Mouse (Mus musculus) liver, adult 2 months (tissue): ENCODE measurements around the gene Arx. TPM values are rescaled to one million over a fixed set of nuclear protein-coding genes. Genes with fewer than 3 reads are reported as not detected.

Source experiments
- DNase-seq: peaks from one replicate; pipeline ENCODE4 v3.0.0-alpha.2; 2011; ENCODE audit warnings: low read depth, low spot score; ENCODE audit errors: extremely low read depth
- H3K27ac ChIP-seq: fragments of 200-500 bp; replicated peaks from 2 replicates; pipeline ENCODE4 v1.5.1; 2012; ENCODE audit warnings: low read depth, mild to moderate bottlenecking, control low read depth, inconsistent platforms, low read length; ENCODE audit not compliant: insufficient read depth
- H3K27me3 ChIP-seq: fragments of 200-500 bp; 2 replicates; pipeline ENCODE4 v1.6.1; 2012; ENCODE audit warnings: mild to moderate bottlenecking, moderate library complexity, low read length, inconsistent platforms; ENCODE audit not compliant: control insufficient read depth, insufficient read depth
- H3K36me3 ChIP-seq: fragments of 200-500 bp; 2 replicates; pipeline ENCODE4 v1.6.1; 2012; ENCODE audit warnings: low read length, inconsistent platforms; ENCODE audit not compliant: control insufficient read depth, insufficient read depth
- H3K4me1 ChIP-seq: fragments of 200-500 bp; 2 replicates; pipeline ENCODE4 v1.6.1; 2011; ENCODE audit warnings: low read length; ENCODE audit not compliant: control insufficient read depth, insufficient read depth
- H3K4me3 ChIP-seq: fragments of 200-500 bp; 2 replicates; pipeline ENCODE4 v1.5.1; 2011; ENCODE audit warnings: low read depth, mild to moderate bottlenecking, control low read depth, low read length, moderate library complexity; ENCODE audit not compliant: insufficient read depth
- H3K79me2 ChIP-seq: fragments of 200-500 bp; 2 replicates; pipeline ENCODE4 v1.6.1; 2012; ENCODE audit warnings: inconsistent platforms, mild to moderate bottlenecking, low read length, moderate library complexity; ENCODE audit not compliant: control insufficient read depth, insufficient read depth
- H3K9ac ChIP-seq: fragments of 200-500 bp; 2 replicates; pipeline ENCODE4 v1.6.1; 2012; ENCODE audit warnings: low read depth, mild to moderate bottlenecking, control low read depth, inconsistent platforms, low read length
- CTCF ChIP-seq: fragments of 200-500 bp; IDR thresholded peaks from 2 replicates; pipeline ENCODE4 v1.5.1; 2011; ENCODE audit warnings: low read depth, low read length, control low read depth
- POLR2A ChIP-seq: fragments of 200-500 bp; IDR thresholded peaks from 2 replicates; pipeline ENCODE4 v1.6.1; 2011; ENCODE audit warnings: low read length, control low read depth; ENCODE audit not compliant: insufficient read depth; ENCODE audit errors: extremely low read depth
- WGBS: fragments of 180-500 bp; shearing (Covaris S2); methylation state at CpG from one replicate; pipeline ENCODE4 v1.1.7; 2018; 5-methylcytosine and 5-hydroxymethylcytosine counted together
- polyA plus RNA-seq: library from polyadenylated mRNA; depleted of rRNA; stranded (reverse); fragments of >200 nt; gene quantifications from 2 replicates; pipeline ENCODE4 v1.2.3, GENCODE M21; 2012; rRNA removed
- total RNA-seq: library from RNA; depleted of rRNA; stranded (reverse); fragments of >200 nt; gene quantifications from 2 replicates; pipeline ENCODE4 v1.2.3, GENCODE M21; 2014; rRNA removed

The Arx gene
- total RNA-seq (not detected in 2 replicates), polyA plus RNA-seq (not detected in 2 replicates)

- Histone ChIP-seq H3K27me3 (peaks cover 27% of the 10 kb centered on the region), H3K9ac (no peak within 1 kb of the TSS), H3K4me1 (peaks cover 7% of the 10 kb centered on the region; the same call in 1 of the 2 replicates), H3K27ac (no peak within 1 kb of the TSS), H3K79me2 (no peaks in the 10 kb centered on the region), H3K4me3 (no peak within 1 kb of the TSS), H3K36me3 (no peaks in the 10 kb centered on the region)
- no peak for DNase-seq
- TF ChIP-seq POLR2A, result no peak
- TF ChIP-seq CTCF, result no peak
- WGBS, result 9% methylated on average over 31 of the region's 31 CpGs
These were observed at the start of gene Arx for GRCm38 (mm10) chrX:93286291-93286893. Gene Arx, plus strand, starts transcription at chrX:93286445.

- DNase-seq, result no peak
- no peaks in the 10 kb centered on the region for H3K36me3 ChIP-seq
- 73% methylated on average over 1 of the region's 1 CpGs for WGBS
- no peaks in the 10 kb centered on the region for H3K4me1 ChIP-seq
- no peaks in the 10 kb centered on the region for H3K79me2 ChIP-seq
- no peaks in the 10 kb centered on the region for H3K27me3 ChIP-seq
- H3K9ac ChIP-seq, result no peak overlapping the region
- no peak overlapping the region for H3K4me3 ChIP-seq
- no peak for TF ChIP-seq POLR2A
- no peak for TF ChIP-seq CTCF
- H3K27ac ChIP-seq, result no peak overlapping the region
These were observed 34.9 kb upstream of the Arx start for GRCm38 (mm10) chrX:93251329-93251728.

- no peak for DNase-seq
- Histone ChIP-seq H3K9ac (no peak overlapping the region), H3K27ac (no peak overlapping the region), H3K79me2 (no peaks in the 10 kb centered on the region), H3K27me3 (no peaks in the 10 kb centered on the region), H3K36me3 (no peaks in the 10 kb centered on the region), H3K4me1 (no peaks in the 10 kb centered on the region), H3K4me3 (no peak overlapping the region)
- WGBS, result 46% methylated on average over 3 of the region's 3 CpGs
- no peak for TF ChIP-seq POLR2A
- TF ChIP-seq CTCF, result no peak
These were observed 10.6 kb upstream of the Arx start for GRCm38 (mm10) chrX:93275689-93276088.

GRCm38 (mm10) chrX:93279940-93280339 is 6.3 kb upstream of the Arx start:
- H3K9ac ChIP-seq, result no peak overlapping the region
- H3K79me2 ChIP-seq, result no peaks in the 10 kb centered on the region
- DNase-seq, result no peak
- no peaks in the 10 kb centered on the region for H3K36me3 ChIP-seq
- no peak overlapping the region for H3K27ac ChIP-seq
- no peak overlapping the region for H3K4me3 ChIP-seq
- H3K4me1 ChIP-seq, result peaks cover 2% of the 10 kb centered on the region; the same call in 1 of the 2 replicates
- WGBS, result 20% methylated on average over 6 of the region's 11 CpGs
- TF ChIP-seq POLR2A, result no peak
- TF ChIP-seq CTCF, result no peak
- H3K27me3 ChIP-seq, result no peaks in the 10 kb centered on the region; the same call in 1 of the 2 replicates

GRCm38 (mm10) chrX:93281028-93281723 is 5.1 kb upstream of the Arx start:
- Histone ChIP-seq H3K27ac (no peak overlapping the region), H3K4me3 (no peak overlapping the region), H3K27me3 (peaks cover 4% of the 10 kb centered on the region), H3K79me2 (no peaks in the 10 kb centered on the region), H3K36me3 (no peaks in the 10 kb centered on the region), H3K4me1 (peaks cover 3% of the 10 kb centered on the region; the same call in 1 of the 2 replicates), H3K9ac (no peak overlapping the region)
- DNase-seq, result peak; percentile 25
- peak; percentile 69 for TF ChIP-seq CTCF
- TF ChIP-seq POLR2A, result no peak
- 3% methylated on average over 23 of the region's 23 CpGs for WGBS

GRCm38 (mm10) chrX:93281756-93282155 is 4.5 kb upstream of the Arx start:
- Histone ChIP-seq H3K27ac (no peak overlapping the region), H3K27me3 (peaks cover 10% of the 10 kb centered on the region), H3K4me3 (no peak overlapping the region), H3K4me1 (peaks cover 5% of the 10 kb centered on the region; the same call in 1 of the 2 replicates), H3K9ac (no peak overlapping the region), H3K79me2 (no peaks in the 10 kb centered on the region), H3K36me3 (no peaks in the 10 kb centered on the region)
- no peak for TF ChIP-seq CTCF
- TF ChIP-seq POLR2A, result no peak
- no peak for DNase-seq
- whole genome bisulfite sequencing, result 5% methylated on average over 5 of the region's 5 CpGs
